Mouse (Mus musculus): ENCODE measurements around the gene Fancc.

DNA sequence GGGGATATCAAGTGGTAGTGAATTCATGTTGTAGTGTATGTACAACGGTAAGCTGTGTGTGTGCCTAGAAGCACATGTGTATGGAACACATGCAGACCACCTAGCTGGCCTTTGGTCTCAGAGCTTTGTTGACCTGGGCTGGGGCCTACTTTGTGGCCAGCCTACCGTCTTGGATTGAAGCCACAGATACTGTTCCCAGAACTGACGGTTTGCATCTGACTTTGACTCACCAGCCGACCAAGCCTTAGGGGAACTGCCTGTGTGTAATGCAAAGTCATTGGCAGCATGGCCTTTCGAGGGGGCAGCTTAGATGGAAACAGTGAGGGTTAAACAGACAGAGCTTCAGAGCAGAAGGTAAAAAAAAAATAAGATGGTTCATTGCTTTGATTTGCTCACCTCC, 243.9 kb downstream of the Fancc start:
- TF ChIP-seq CTCF (conservative IDR thresholded peaks at IDR 0.05; ENCODE audit: low read length): no peak
- no peak for TF ChIP-seq NANOG (IDR thresholded peaks at IDR 0.05; ENCODE audit: borderline replicate concordance, low read length)
- TF ChIP-seq POU5F1 (IDR thresholded peaks at IDR 0.05; ENCODE audit: borderline replicate concordance, low read length): no peak
